Mouse (Mus musculus) erythroblast, embryonic 14.5 days (primary cell): ENCODE results near the gene 1700012P22Rik.

Experiments used
- GATA1 ChIP-seq: IDR thresholded peaks from 2 replicates; pipeline ENCODE4 v1.6.1; 2012; ENCODE audit warnings: low read length, inconsistent platforms, mixed read lengths
- TAL1 ChIP-seq: IDR thresholded peaks from 3 replicates; pipeline ENCODE4 v1.6.1; 2012; ENCODE audit warnings: low read length, inconsistent platforms, mixed read lengths

GRCm38 (mm10) chr4:144463656-144464055 lies 25.1 kb upstream of the 1700012P22Rik start, which contains the start of gene Aadacl3:
- no peak for TF ChIP-seq GATA1
- no peak for TF ChIP-seq TAL1
